Mouse (Mus musculus): ENCODE results near the gene Kansl1l.

Kansl1l gene

GRCm38 (mm10) chr1:66817453-66817839 lies at the start of gene Kansl1l:
Gene Kansl1l, minus strand, starts transcription at chr1:66817562.
- DNase-seq (ENCODE audit: low spot score in 2 of 2), result peak; percentile 93 to 94

GRCm38 (mm10) chr1:66865633-66866032 lies 48.3 kb upstream of the Kansl1l start:
- DNase-seq (ENCODE audit: low spot score in 2 of 2), result no peak

- DNase-seq (ENCODE audit: low spot score in 2 of 2), result peak in 1 of 2 experiments; percentile 8
These were observed 46.6 kb upstream of the Kansl1l start for GRCm38 (mm10) chr1:66863741-66864495.

- DNase-seq (ENCODE audit: low spot score in 2 of 2), result peak; percentile 75 to 82
These were observed 45.5 kb upstream of the Kansl1l start, which contains the start of gene Acadl for GRCm38 (mm10) chr1:66862712-66863511. Gene Acadl, minus strand, starts transcription at chr1:66863277.

GRCm38 (mm10) chr1:66861764-66862672 lies 44.7 kb upstream of the Kansl1l start:
- no peak for DNase-seq (ENCODE audit: low spot score in 2 of 2)

- no peak for DNase-seq (ENCODE audit: low spot score in 2 of 2)
These were observed 30.1 kb upstream of the Kansl1l start for GRCm38 (mm10) chr1:66847506-66847905.

GRCm38 (mm10) chr1:66845690-66846318 lies 28.4 kb upstream of the Kansl1l start:
- DNase-seq (ENCODE audit: low spot score in 2 of 2), result no peak

GRCm38 (mm10) chr1:66841938-66842337 lies 24.6 kb upstream of the Kansl1l start:
- no peak for DNase-seq (ENCODE audit: low spot score in 2 of 2)

GRCm38 (mm10) chr1:66841510-66841909 lies 24.1 kb upstream of the Kansl1l start:
- no peak for DNase-seq (ENCODE audit: low spot score in 2 of 2)

GRCm38 (mm10) chr1:66839755-66840438 lies 22.5 kb upstream of the Kansl1l start:
- no peak for DNase-seq (ENCODE audit: low spot score in 2 of 2)

GRCm38 (mm10) chr1:66839135-66839534 lies 21.8 kb upstream of the Kansl1l start:
- DNase-seq (ENCODE audit: low spot score in 2 of 2), result no peak

- DNase-seq (ENCODE audit: low spot score in 2 of 2), result peak; percentile 62 to 73
These were observed 21.1 kb upstream of the Kansl1l start for GRCm38 (mm10) chr1:66838184-66839042.

GRCm38 (mm10) chr1:66837207-66837606 lies 19.8 kb upstream of the Kansl1l start:
- DNase-seq (ENCODE audit: low spot score in 2 of 2), result no peak

GRCm38 (mm10) chr1:66832636-66833165 lies 15.3 kb upstream of the Kansl1l start:
- DNase-seq (ENCODE audit: low spot score in 2 of 2), result no peak

GRCm38 (mm10) chr1:66831824-66832600 lies 14.7 kb upstream of the Kansl1l start:
- DNase-seq (ENCODE audit: low spot score in 2 of 2), result no peak

- no peak for DNase-seq (ENCODE audit: low spot score in 2 of 2)
These were observed 12.2 kb upstream of the Kansl1l start for GRCm38 (mm10) chr1:66829400-66830080.

GRCm38 (mm10) chr1:66821966-66822365 lies 4.6 kb upstream of the Kansl1l start:
- DNase-seq (ENCODE audit: low spot score in 2 of 2), result no peak

GRCm38 (mm10) chr1:66820241-66820640 lies 2.9 kb upstream of the Kansl1l start:
- no peak for DNase-seq (ENCODE audit: low spot score in 2 of 2)
